Mouse (Mus musculus) heart, postnatal 14 days (tissue): ENCODE results near the gene Gm11096. TPM values are rescaled to one million over a fixed set of nuclear protein-coding genes. Genes with fewer than 3 reads are reported as not detected.

ENCODE experiments used
- DNase-seq, 2 experiments: peaks; one replicate each; pipeline ENCODE4 v3.0.0; 2021 to 2022
- intact Hi-C: fragments of 180-260 bp; cut with DNase I; formaldehyde crosslinking; loops from one replicate; pipeline ENCODE4 v1.15.1; 2025
- long read RNA-seq, 2 experiments: library from polyadenylated mRNA; stranded (forward); transcript quantifications; one replicate each; pipeline ENCODE4 v2.0.0; 2021
- total RNA-seq, 2 experiments: library from RNA; stranded (reverse); gene quantifications; 2 replicates each; pipeline ENCODE4 v1.2.3; 2021

The Gm11096 gene
- total RNA-seq = not detected
- long read RNA-seq, experiment 1 = 0 reads
- long read RNA-seq, experiment 2 = 0 reads

- intact Hi-C loops = no loop called here
- DNase-seq = no peak
Measured at GRCm38 (mm10) chr17:81441463-81441862, at the start of gene Gm11096. Gene Gm11096, plus strand, starts transcription at chr17:81441763.

- DNase-seq = no peak
- intact Hi-C loops = no loop called here
Measured at GRCm38 (mm10) chr17:81393040-81393439, 48.5 kb upstream of the Gm11096 start.

- no peak for DNase-seq
- intact Hi-C loops = no loop called here
Measured at GRCm38 (mm10) chr17:81394124-81394523, 47.4 kb upstream of the Gm11096 start.

GRCm38 (mm10) chr17:81397434-81397833, 44.1 kb upstream of the Gm11096 start:
- no peak for DNase-seq
- intact Hi-C loops = no loop called here

GRCm38 (mm10) chr17:81400377-81400776, 41.2 kb upstream of the Gm11096 start:
- intact Hi-C loops = no loop called here

GRCm38 (mm10) chr17:81402636-81403035, 38.9 kb upstream of the Gm11096 start:
- intact Hi-C loops = no loop called here
- peak; percentile 76 to 81 for DNase-seq

More at GRCm38 (mm10) chr17:81400377-81400776, 41.2 kb upstream of the Gm11096 start:
- DNase-seq = no peak

GRCm38 (mm10) chr17:81403121-81403520, 38.4 kb upstream of the Gm11096 start:
- DNase-seq = peak; percentile 41 to 53
- intact Hi-C loops = no loop called here

- no peak for DNase-seq
- intact Hi-C loops = no loop called here
Measured at GRCm38 (mm10) chr17:81404225-81404624, 37.3 kb upstream of the Gm11096 start.

- no peak for DNase-seq
- intact Hi-C loops = no loop called here
Measured at GRCm38 (mm10) chr17:81412736-81413135, 28.8 kb upstream of the Gm11096 start.

GRCm38 (mm10) chr17:81416361-81417114, 25.0 kb upstream of the Gm11096 start:
- peak in 1 of 2 experiments; percentile 34 for DNase-seq
- intact Hi-C loops = no loop called here

GRCm38 (mm10) chr17:81419802-81420459, 21.6 kb upstream of the Gm11096 start:
- intact Hi-C loops = no loop called here
- peak; percentile 9 for DNase-seq

- no peak for DNase-seq
- intact Hi-C loops = no loop called here
Measured at GRCm38 (mm10) chr17:81424256-81424912, 17.2 kb upstream of the Gm11096 start.

- no peak for DNase-seq
- intact Hi-C loops = no loop called here
Measured at GRCm38 (mm10) chr17:81427245-81427644, 14.3 kb upstream of the Gm11096 start.

- DNase-seq = no peak
- intact Hi-C loops = no loop called here
Measured at GRCm38 (mm10) chr17:81432733-81433132, 8.8 kb upstream of the Gm11096 start.

GRCm38 (mm10) chr17:81433148-81433547, 8.4 kb upstream of the Gm11096 start:
- intact Hi-C loops = no loop called here
- DNase-seq = peak in 1 of 2 experiments; percentile 32

GRCm38 (mm10) chr17:81455269-81455668, 13.7 kb downstream of the Gm11096 start:
- intact Hi-C loops = no loop called here

GRCm38 (mm10) chr17:81455977-81456376, 14.4 kb downstream of the Gm11096 start:
- intact Hi-C loops = no loop called here
- DNase-seq = no peak

More at GRCm38 (mm10) chr17:81455269-81455668, 13.7 kb downstream of the Gm11096 start:
- no peak for DNase-seq

GRCm38 (mm10) chr17:81459379-81459778, 17.8 kb downstream of the Gm11096 start:
- no peak for DNase-seq
- intact Hi-C loops = no loop called here

GRCm38 (mm10) chr17:81468941-81469340, 27.4 kb downstream of the Gm11096 start:
- intact Hi-C loops = no loop called here
- peak; percentile 44 to 49 for DNase-seq

- intact Hi-C loops = loop anchor here (10.0 kb wide), 1 partner anchor 191 kb away; no protein-coding TSS in a partner anchor
Measured at GRCm38 (mm10) chr17:81473363-81473762, 31.8 kb downstream of the Gm11096 start.

GRCm38 (mm10) chr17:81477420-81477819, 35.9 kb downstream of the Gm11096 start:
- intact Hi-C loops = loop anchor here (5.0 to 10.0 kb wide), 2 partner anchors 187 to 310 kb away; no protein-coding TSS in a partner anchor
- DNase-seq = no peak

More at GRCm38 (mm10) chr17:81473363-81473762, 31.8 kb downstream of the Gm11096 start:
- DNase-seq = no peak
